Comparison of ENCODE assay signal across 18 mouse cellular contexts in the genomic region with DNA sequence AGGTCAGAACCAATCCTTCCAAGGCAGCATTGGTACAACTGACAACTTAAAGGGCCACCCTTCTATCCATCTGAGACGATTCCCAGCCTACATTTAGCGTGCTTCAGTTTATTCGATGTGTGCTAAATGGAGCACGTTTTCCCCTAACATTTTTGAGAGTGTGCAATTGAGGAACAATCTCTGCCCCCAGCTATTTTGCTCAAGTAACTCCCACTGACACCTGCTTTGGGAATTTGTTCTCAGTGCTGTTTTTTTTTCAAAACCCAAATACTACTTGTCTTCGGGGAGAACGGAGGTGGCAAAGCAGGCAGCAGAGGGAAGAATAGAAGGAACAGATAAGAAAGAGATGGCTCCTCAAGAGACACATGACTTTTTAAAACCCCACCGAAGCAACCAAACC.
DNase-seq lines count a peak whose midpoint lies in the region; TF ChIP-seq lines count a peak whose summit lies in the region.
"Had no signal": no experiment of that assay in that cellular context is flagged by ENCODE, and none has a peak within 500 bp of the region (broad histone marks: within the 10 kb centered on the region; RNA-seq: fewer than 3 reads in every experiment).

No protein-coding gene starts in this region.

- H3K4me3 ChIP-seq in cerebellum, adult 2 months (replicated peaks; ENCODE audit: insufficient read depth, low read depth, low read length): no peak overlapping the region
- H3K4me3 ChIP-seq: embryonic facial prominence, embryonic 12.5 days; forebrain, embryonic 15.5 days; heart, embryonic 15.5 days; hindbrain, embryonic 15.5 days had no signal

- no peak for TF ChIP-seq POLR2A in cerebellum, adult 2 months (IDR thresholded peaks at IDR 0.05; ENCODE audit: borderline replicate concordance, insufficient read depth, low read length)

- DNase-seq in heart, adult 11 months: peak; percentile 35
- DNase-seq in heart, postnatal 4 days: no peak
- DNase-seq in layer of hippocampus, adult 9-11 months: peak; percentile 20
- DNase-seq in layer of hippocampus, adult 8-10 months (ENCODE audit: low spot score in 2 of 2): no peak
- DNase-seq in right cerebral cortex, adult 18-20 months: peak; percentile 52
- DNase-seq in right cerebral cortex, postnatal 10 days (ENCODE audit: low spot score in 2 of 2): no peak
- no peak for DNase-seq in cerebellum, adult 2 months
- DNase-seq: adrenal gland, postnatal 14 days; cerebellum, adult 18-20 months; cerebellum, postnatal 10 days; embryo, embryonic 11 days; gastrocnemius, postnatal 36 days; heart, adult 18-20 months had no signal

- H3K27ac ChIP-seq in cerebellum, adult 2 months (ENCODE audit: insufficient read depth, low read length): no peak overlapping the region
- H3K27ac ChIP-seq: embryonic facial prominence, embryonic 12.5 days; forebrain, embryonic 15.5 days; heart, embryonic 15.5 days; hindbrain, embryonic 15.5 days had no signal

- no peaks in the 10 kb centered on the region for H3K4me1 ChIP-seq in cerebellum, adult 2 months (ENCODE audit: control insufficient read depth, insufficient read depth, low read length)
- H3K4me1 ChIP-seq: embryonic facial prominence, embryonic 12.5 days; forebrain, embryonic 15.5 days; heart, embryonic 15.5 days; hindbrain, embryonic 15.5 days had no signal

- no peaks in the 10 kb centered on the region for H3K27me3 ChIP-seq in cerebellum, adult 2 months (ENCODE audit: control insufficient read depth, insufficient read depth, low read length)
- H3K27me3 ChIP-seq: CH12.LX; embryonic facial prominence, embryonic 12.5 days; forebrain, embryonic 15.5 days; heart, embryonic 15.5 days; hindbrain, embryonic 15.5 days had no signal

- TF ChIP-seq CTCF in cerebellum, adult 2 months (IDR thresholded peaks at IDR 0.05; ENCODE audit: borderline replicate concordance, insufficient read depth, low read depth, low read length): no peak

- WGBS in cerebellum, adult 2 months: 86% methylated on average over 7 of the region's 7 CpGs

Comparison
In these comparisons a context has a peak if more than half of its experiments do, and no peak if none do; other contexts are left out.
1. DNase-seq: peak in heart, adult 11 months (single experiment), layer of hippocampus, adult 9-11 months (single experiment) and right cerebral cortex, adult 18-20 months (single experiment); none in heart, postnatal 4 days (single experiment), layer of hippocampus, adult 8-10 months (0 of 2), right cerebral cortex, postnatal 10 days (0 of 2) and cerebellum, adult 2 months (0 of 2).